In the genomic region with DNA sequence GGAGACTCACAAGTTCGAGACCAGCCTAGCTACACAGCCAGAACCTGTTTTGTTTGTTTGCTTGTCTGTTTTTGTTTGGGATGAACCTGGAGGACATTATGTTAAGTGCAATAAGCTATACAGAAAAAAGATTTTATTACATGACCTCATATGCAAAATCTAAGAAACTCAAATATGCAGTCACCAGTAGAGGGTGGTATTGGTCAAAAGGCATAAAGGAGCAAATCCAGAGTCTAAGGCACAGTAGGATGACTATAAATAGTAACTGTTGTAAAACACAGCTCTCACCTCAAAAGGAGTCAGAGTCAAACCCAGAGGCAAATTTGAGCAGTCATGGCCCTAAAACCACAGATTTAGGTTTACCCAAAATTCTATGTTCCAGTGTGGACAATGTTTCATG, we compare ENCODE assay signal across 1 mouse cellular context.
A peak's percentile ranks its signal among the peaks of the same experiment; 100 is the strongest.
TF ChIP-seq lines count a peak whose summit lies in the region.

No protein-coding gene starts in this region.

TF ChIP-seq in MEL, 35 proteins besides CTCF, POLR2A, EP300 and RAD21 (continued from another document):
- TF ChIP-seq CHD2 (IDR thresholded peaks at IDR 0.05; ENCODE audit: low read length), result no peak
- no peak for TF ChIP-seq POLR2AphosphoS5 (IDR thresholded peaks at IDR 0.05; ENCODE audit: borderline replicate concordance, low read depth, low read length)
- TF ChIP-seq JUND (IDR thresholded peaks at IDR 0.05; ENCODE audit: low read depth, low read length), result no peak
- TF ChIP-seq ZNF384 (IDR thresholded peaks at IDR 0.05; ENCODE audit: low read depth, low read length), result 0 out of 2 replicates have a peak, but pooled peaks have one; percentile 32
- no peak for TF ChIP-seq TCF12 (IDR thresholded peaks at IDR 0.05; ENCODE audit: low read depth, low read length)
- peak; percentile 34; the same call in 1 of the 2 replicates for TF ChIP-seq MEF2A (IDR thresholded peaks at IDR 0.05; ENCODE audit: extremely low read depth, insufficient replicate concordance, low read depth, low read length, poor library complexity, severe bottlenecking)
- no peak for TF ChIP-seq GABPA (IDR thresholded peaks at IDR 0.05; ENCODE audit: low read depth, low read length)
- no peak for TF ChIP-seq E2F4 (IDR thresholded peaks at IDR 0.05; ENCODE audit: borderline replicate concordance, low read depth, low read length)
- no peak for TF ChIP-seq BHLHE40 (IDR thresholded peaks at IDR 0.05; ENCODE audit: borderline replicate concordance, low read depth, low read length)
- no peak for TF ChIP-seq NELFE (IDR thresholded peaks at IDR 0.05; ENCODE audit: low read depth, low read length)
- TF ChIP-seq CHD1 (IDR thresholded peaks at IDR 0.05; ENCODE audit: low read depth, low read length), result no peak
- no peak for TF ChIP-seq MYC (IDR thresholded peaks at IDR 0.05; ENCODE audit: low read depth, low read length)
- no peak for TF ChIP-seq ETS1 (IDR thresholded peaks at IDR 0.05; ENCODE audit: low read depth, low read length)
- no peak for TF ChIP-seq TAL1 (IDR thresholded peaks at IDR 0.05; ENCODE audit: low read length)
- TF ChIP-seq USF1 (IDR thresholded peaks at IDR 0.05; ENCODE audit: low read depth, low read length), result no peak
- no peak for TF ChIP-seq MYB (IDR thresholded peaks at IDR 0.05; ENCODE audit: low read depth, low read length)
- peak; percentile 81 for TF ChIP-seq ZC3H11A (IDR thresholded peaks at IDR 0.05; ENCODE audit: low read depth, low read length)
